Comparison of ENCODE assay signal across 12 mouse cellular contexts in genomic region chr5:134804291-134805049, GRCm38 (mm10). TPM values are rescaled to one million over a fixed set of nuclear protein-coding genes. Genes with fewer than 3 reads are reported as not detected.
DNase-seq lines count a peak whose midpoint lies in the region; ATAC-seq and TF ChIP-seq lines count a peak whose summit lies in the region.
"Had no signal": no experiment of that assay in that cellular context is flagged by ENCODE, and none has a peak within 500 bp of the region (broad histone marks: within the 10 kb centered on the region; RNA-seq: fewer than 3 reads in every experiment).

No protein-coding gene starts in this region.

- peak; percentile 70 for DNase-seq in midbrain, postnatal 0 days (ENCODE audit: low spot score)
- no peak for DNase-seq in midbrain, embryonic 11.5 days (ENCODE audit: low spot score, missing footprints)
- DNase-seq in cerebellum, adult 11-12 months, result peak; percentile 34
- DNase-seq in stomach, postnatal 0 days (ENCODE audit: low spot score), result no peak
- no peak for DNase-seq in adrenal gland, adult 8-10 months
- DNase-seq: adrenal gland, adult 2 months; kidney, postnatal 36 days; retina, postnatal 1 day had no signal

- H3K4me1 ChIP-seq in intestine, postnatal 0 days (replicated peaks; ENCODE audit: control insufficient read depth, insufficient read depth, low read length), result no peaks in the 10 kb centered on the region
- no peaks in the 10 kb centered on the region for H3K4me1 ChIP-seq in intestine, embryonic 16.5 days (ENCODE audit: control insufficient read depth, insufficient read depth, low read length)
- no peaks in the 10 kb centered on the region for H3K4me1 ChIP-seq in midbrain, postnatal 0 days (ENCODE audit: insufficient read depth, low read length)
- no peaks in the 10 kb centered on the region for H3K4me1 ChIP-seq in midbrain, embryonic 11.5 days (ENCODE audit: control insufficient read depth, insufficient read depth, low read length)
- H3K4me1 ChIP-seq in stomach, postnatal 0 days (replicated peaks; ENCODE audit: control insufficient read depth, insufficient read depth), result no peaks in the 10 kb centered on the region
- H3K4me1 ChIP-seq: hindbrain, embryonic 13.5 days had no signal

- no peaks in the 10 kb centered on the region for H3K9me3 ChIP-seq in intestine, postnatal 0 days (ENCODE audit: control insufficient read depth)
- peaks cover 3% of the 10 kb centered on the region; the same call in 1 of the 2 replicates for H3K9me3 ChIP-seq in intestine, embryonic 16.5 days (ENCODE audit: control insufficient read depth, low read length)
- H3K9me3 ChIP-seq in midbrain, postnatal 0 days (ENCODE audit: low read length), result no peaks in the 10 kb centered on the region
- H3K9me3 ChIP-seq in midbrain, embryonic 11.5 days (ENCODE audit: control insufficient read depth, low read length), result peaks cover 3% of the 10 kb centered on the region; the same call in 1 of the 2 replicates
- no peaks in the 10 kb centered on the region for H3K9me3 ChIP-seq in stomach, postnatal 0 days (ENCODE audit: control insufficient read depth, low read length)

- no peaks in the 10 kb centered on the region for H3K36me3 ChIP-seq in intestine, postnatal 0 days (ENCODE audit: control insufficient read depth, insufficient read depth)
- H3K36me3 ChIP-seq in intestine, embryonic 16.5 days (ENCODE audit: control insufficient read depth, insufficient read depth, low read length), result no peaks in the 10 kb centered on the region
- no peaks in the 10 kb centered on the region for H3K36me3 ChIP-seq in midbrain, postnatal 0 days (ENCODE audit: insufficient read depth, low read length)
- no peaks in the 10 kb centered on the region for H3K36me3 ChIP-seq in midbrain, embryonic 11.5 days (ENCODE audit: control insufficient read depth, insufficient read depth, low read length)
- H3K36me3 ChIP-seq in stomach, postnatal 0 days (ENCODE audit: control insufficient read depth, insufficient read depth, low read length), result no peaks in the 10 kb centered on the region
- H3K36me3 ChIP-seq: hindbrain, embryonic 13.5 days had no signal

- no peak overlapping the region for H3K4me3 ChIP-seq in intestine, postnatal 0 days (ENCODE audit: low read depth, low read length)
- no peak overlapping the region for H3K4me3 ChIP-seq in intestine, embryonic 16.5 days (ENCODE audit: low read length)
- no peak overlapping the region for H3K4me3 ChIP-seq in midbrain, postnatal 0 days (ENCODE audit: low read depth, low read length)
- H3K4me3 ChIP-seq in midbrain, embryonic 11.5 days (ENCODE audit: low read depth, low read length), result no peak overlapping the region
- H3K4me3 ChIP-seq in stomach, postnatal 0 days (ENCODE audit: low read depth, low read length), result no peak overlapping the region
- H3K4me3 ChIP-seq: hindbrain, embryonic 13.5 days; myocyte had no signal

- H3K9ac ChIP-seq in intestine, postnatal 0 days (ENCODE audit: low read depth, low read length), result no peak overlapping the region
- H3K9ac ChIP-seq in intestine, embryonic 16.5 days (ENCODE audit: low read depth, low read length), result no peak overlapping the region
- no peak overlapping the region for H3K9ac ChIP-seq in midbrain, postnatal 0 days (replicated peaks; ENCODE audit: low read length, poor library complexity, severe bottlenecking)
- no peak overlapping the region for H3K9ac ChIP-seq in midbrain, embryonic 11.5 days (ENCODE audit: low read length)
- H3K9ac ChIP-seq in stomach, postnatal 0 days (ENCODE audit: low read length), result no peak overlapping the region
- H3K9ac ChIP-seq: hindbrain, embryonic 13.5 days had no signal

- 91% methylated on average over 20 of the region's 20 CpGs for WGBS in intestine, postnatal 0 days
- 90% methylated on average over 20 of the region's 20 CpGs for WGBS in intestine, embryonic 16.5 days
- WGBS in midbrain, postnatal 0 days, result 86% methylated on average over 20 of the region's 20 CpGs
- 93% methylated on average over 20 of the region's 20 CpGs for WGBS in midbrain, embryonic 11.5 days
- WGBS in stomach, postnatal 0 days, result 90% methylated on average over 20 of the region's 20 CpGs

- TF ChIP-seq CTCF in intestine, postnatal 0 days (IDR thresholded peaks at IDR 0.05; ENCODE audit: low read depth), result peak; percentile 47
- TF ChIP-seq CTCF in midbrain, postnatal 0 days (IDR thresholded peaks at IDR 0.05), result no peak
- TF ChIP-seq CTCF in stomach, postnatal 0 days (IDR thresholded peaks at IDR 0.05; ENCODE audit: low read depth), result peak; percentile 35; the same call in 1 of the 2 replicates

- no peak for ATAC-seq in intestine, postnatal 0 days
- ATAC-seq in intestine, embryonic 16.5 days, result no peak
- ATAC-seq in midbrain, postnatal 0 days (ENCODE audit: low FRiP score), result no peak
- ATAC-seq in midbrain, embryonic 11.5 days (ENCODE audit: low FRiP score), result no peak
- no peak for ATAC-seq in stomach, postnatal 0 days (ENCODE audit: low FRiP score, low TSS enrichment)

- no peaks in the 10 kb centered on the region for H3K27me3 ChIP-seq in intestine, postnatal 0 days (replicated peaks; ENCODE audit: control insufficient read depth, insufficient read depth, low read length)
- H3K27me3 ChIP-seq in intestine, embryonic 16.5 days (replicated peaks; ENCODE audit: control insufficient read depth, insufficient read depth, low read length), result 0 out of 2 replicates have a peak, but pooled peaks cover 3% of the 10 kb centered on the region
- H3K27me3 ChIP-seq in midbrain, postnatal 0 days (ENCODE audit: insufficient read depth, low read length), result no peaks in the 10 kb centered on the region
- no peaks in the 10 kb centered on the region for H3K27me3 ChIP-seq in midbrain, embryonic 11.5 days (ENCODE audit: control insufficient read depth, insufficient read depth, low read length)
- no peaks in the 10 kb centered on the region for H3K27me3 ChIP-seq in stomach, postnatal 0 days (ENCODE audit: control insufficient read depth, insufficient read depth, low read length)
- H3K27me3 ChIP-seq: hindbrain, embryonic 13.5 days had no signal

- H3K27ac ChIP-seq in intestine, postnatal 0 days (ENCODE audit: low read depth, low read length), result no peak overlapping the region
- no peak overlapping the region for H3K27ac ChIP-seq in intestine, embryonic 16.5 days (ENCODE audit: low read length)
- H3K27ac ChIP-seq in midbrain, postnatal 0 days (ENCODE audit: low read depth, low read length), result no peak overlapping the region
- no peak overlapping the region for H3K27ac ChIP-seq in midbrain, embryonic 11.5 days (ENCODE audit: low read depth, low read length)
- no peak overlapping the region for H3K27ac ChIP-seq in stomach, postnatal 0 days (replicated peaks)
- H3K27ac ChIP-seq: hindbrain, embryonic 13.5 days had no signal

- TF ChIP-seq EP300 in stomach, postnatal 0 days (optimal IDR thresholded peaks at IDR 0.05), result no peak

- H3K4me2 ChIP-seq in intestine, postnatal 0 days (replicated peaks; ENCODE audit: low read depth), result no peak overlapping the region
- H3K4me2 ChIP-seq in intestine, embryonic 16.5 days (ENCODE audit: low read depth, low read length), result no peak overlapping the region
- H3K4me2 ChIP-seq in midbrain, postnatal 0 days (ENCODE audit: low read depth, low read length, poor library complexity, severe bottlenecking), result no peak overlapping the region
- no peak overlapping the region for H3K4me2 ChIP-seq in midbrain, embryonic 11.5 days
- no peak overlapping the region for H3K4me2 ChIP-seq in stomach, postnatal 0 days (replicated peaks; ENCODE audit: low read depth)
- H3K4me2 ChIP-seq: hindbrain, embryonic 13.5 days had no signal

RNA-seq across cellular contexts. Expression of gene Eln, which starts 57.3 kb away (rescaled TPM):
- polyA plus RNA-seq in intestine, postnatal 0 days (2015; fragmentation: Nextera tagmentation; extraction: Ambion mirVana), result 72.4 and 81.9 TPM in 2 replicates
- polyA plus RNA-seq in intestine, embryonic 16.5 days (2015; fragmentation: Nextera tagmentation; extraction: Ambion mirVana), result 50.5 and 65.8 TPM in 2 replicates
- 27.7 and 35.8 TPM in 2 replicates for total RNA-seq in midbrain, postnatal 0 days (2014; rRNA removed)
- polyA plus RNA-seq in midbrain, postnatal 0 days (2015; fragmentation: Nextera tagmentation; extraction: Ambion mirVana), result 35.0 and 36.2 TPM in 2 replicates
- polyA plus RNA-seq in midbrain, embryonic 11.5 days (2014; fragmentation: Nextera tagmentation; extraction: Ambion mirVana), result 1.1 and 2.0 TPM in 2 replicates
- 254 and 340 TPM in 2 replicates for polyA plus RNA-seq in stomach, postnatal 0 days (2015; fragmentation: Nextera tagmentation; extraction: Ambion mirVana)
- 10 to 100 TPM in 2 of 4 experiments, 1 to 10 TPM in 2; 6.8 to 12.7 (median 9.7) TPM for total RNA-seq in adrenal gland, adult 8-10 months (2022)

Comparison
In these comparisons a context has a peak if more than half of its experiments do, and no peak if none do; other contexts are left out.
1. DNase-seq: peak in midbrain, postnatal 0 days (single experiment) and cerebellum, adult 11-12 months (single experiment); none in midbrain, embryonic 11.5 days (single experiment), stomach, postnatal 0 days (single experiment) and adrenal gland, adult 8-10 months (single experiment).
2. RNA of gene Eln, which starts 57.3 kb away (polyA plus RNA-seq): 254 to 340 TPM in stomach, postnatal 0 days, 72.4 to 81.9 TPM in intestine, postnatal 0 days, 50.5 to 65.8 TPM in intestine, embryonic 16.5 days and 35.0 to 36.2 TPM in midbrain, postnatal 0 days; 1.1 to 2.0 TPM in midbrain, embryonic 11.5 days; every median in the first group is over 10 times any median in the second.